Mouse (Mus musculus) hindbrain, embryonic 14.5 days (tissue): Measurements from ENCODE around the gene Padi4. TPM values are rescaled to one million over a fixed set of nuclear protein-coding genes. Genes with fewer than 3 reads are reported as not detected.

Source experiments
- ATAC-seq: fragments of 200-750 bp; cut with Nextera tagmentation; 2 replicates; pipeline ENCODE4 v1.8.0; 2017; ENCODE audit warnings: moderate number of reproducible peaks, mild to moderate bottlenecking, moderate TSS enrichment, moderate library complexity; ENCODE audit not compliant: low FRiP score
- DNase-seq: peaks from one replicate; pipeline ENCODE4 v3.0.0-alpha.2; 2015; ENCODE audit warnings: low spot score
- H3K27ac ChIP-seq: fragments of 300-500 bp; sonication (generic); 2 replicates; pipeline ENCODE4 v1.5.1; 2014; ENCODE audit warnings: mild to moderate bottlenecking, moderate library complexity
- H3K27me3 ChIP-seq: fragments of 300-500 bp; sonication (generic); 2 replicates; pipeline ENCODE4 v1.6.1; 2014; ENCODE audit warnings: mild to moderate bottlenecking, low read length, mixed read lengths; ENCODE audit not compliant: control insufficient read depth, insufficient read depth
- H3K36me3 ChIP-seq: fragments of 300-500 bp; sonication (generic); replicated peaks from 2 replicates; pipeline ENCODE4 v1.6.1; 2014; ENCODE audit not compliant: control insufficient read depth, insufficient read depth
- H3K4me1 ChIP-seq: fragments of 300-500 bp; sonication (generic); replicated peaks from 2 replicates; pipeline ENCODE4 v1.6.1; 2014; ENCODE audit warnings: antibody characterized with exemption, low read length, mixed read lengths; ENCODE audit not compliant: control insufficient read depth, insufficient read depth
- H3K4me2 ChIP-seq: fragments of 300-500 bp; sonication (generic); replicated peaks from 2 replicates; pipeline ENCODE4 v1.6.1; 2014; ENCODE audit warnings: mild to moderate bottlenecking, moderate library complexity
- H3K4me3 ChIP-seq: fragments of 300-500 bp; sonication (generic); replicated peaks from 2 replicates; pipeline ENCODE4 v1.5.1; 2014; ENCODE audit warnings: mild to moderate bottlenecking, low read length
- H3K9ac ChIP-seq: fragments of 300-500 bp; sonication (generic); 2 replicates; pipeline ENCODE4 v1.6.1; 2014
- H3K9me3 ChIP-seq: fragments of 300-500 bp; sonication (generic); 2 replicates; pipeline ENCODE4 v1.6.1; 2016; ENCODE audit warnings: low read length; ENCODE audit not compliant: control insufficient read depth
- WGBS: fragments of 180-500 bp; shearing (Covaris S2); extraction: QIAGEN DNeasy Blood & Tissue Kit; methylation state at CpG from one replicate; pipeline ENCODE4 v1.1.7; 2014; 5-methylcytosine and 5-hydroxymethylcytosine counted together
- polyA plus RNA-seq: library from polyadenylated mRNA; unstranded; fragments of >200 nt; fragmentation: Nextera tagmentation; extraction: Ambion mirVana; gene quantifications from 2 replicates; pipeline ENCODE4 v1.2.1, GENCODE M21; 2014

Padi4 gene
- polyA plus RNA-seq, 1 experiment from 2014 or later: 0.08 TPM

- Histone ChIP-seq H3K4me3 (no peak overlapping the region), H3K27me3 (no peaks in the 10 kb centered on the region), H3K36me3 (no peaks in the 10 kb centered on the region), H3K4me1 (no peaks in the 10 kb centered on the region), H3K9ac (no peak overlapping the region), H3K27ac (no peak overlapping the region), H3K9me3 (no peaks in the 10 kb centered on the region), H3K4me2 (no peak overlapping the region)
- no peak for DNase-seq
- no peak for ATAC-seq
- 73% methylated on average over 13 of the region's 13 CpGs for WGBS
Measured at GRCm38 (mm10) chr4:140776623-140777022, 2.6 kb upstream of the Padi4 start.

- Histone ChIP-seq H3K27ac (no peak overlapping the region), H3K4me3 (no peak overlapping the region), H3K4me1 (no peaks in the 10 kb centered on the region), H3K27me3 (no peaks in the 10 kb centered on the region), H3K9me3 (no peaks in the 10 kb centered on the region), H3K36me3 (no peaks in the 10 kb centered on the region), H3K9ac (no peak overlapping the region), H3K4me2 (no peak overlapping the region)
- WGBS: 87% methylated on average over 10 of the region's 10 CpGs
- ATAC-seq: no peak
- no peak for DNase-seq
Measured at GRCm38 (mm10) chr4:140775876-140776275, 1.8 kb upstream of the Padi4 start.

GRCm38 (mm10) chr4:140774893-140775292, 857 bp upstream of the Padi4 start:
- WGBS: 86% methylated on average over 9 of the region's 9 CpGs
- no peak for ATAC-seq

GRCm38 (mm10) chr4:140771091-140771490, 2.9 kb downstream of the Padi4 start:
- H3K27ac ChIP-seq: no peak overlapping the region
- 0 out of 2 replicates have a peak, but pooled peaks cover 3% of the 10 kb centered on the region for H3K4me1 ChIP-seq
- H3K9ac ChIP-seq: no peak overlapping the region
- ATAC-seq (no peak), DNase-seq (no peak)
- no peaks in the 10 kb centered on the region for H3K27me3 ChIP-seq
- H3K4me3 ChIP-seq: no peak overlapping the region
- no peaks in the 10 kb centered on the region for H3K36me3 ChIP-seq
- no peaks in the 10 kb centered on the region for H3K9me3 ChIP-seq
- 58% methylated on average over 4 of the region's 4 CpGs for WGBS
- H3K4me2 ChIP-seq: no peak overlapping the region

More at GRCm38 (mm10) chr4:140774893-140775292, 857 bp upstream of the Padi4 start:
- no peaks in the 10 kb centered on the region for H3K36me3 ChIP-seq
- 0 out of 2 replicates have a peak, but pooled peaks cover 3% of the 10 kb centered on the region for H3K4me1 ChIP-seq
- DNase-seq: no peak
- no peaks in the 10 kb centered on the region for H3K9me3 ChIP-seq
- H3K4me3 ChIP-seq: no peak overlapping the region
- H3K27ac ChIP-seq: no peak overlapping the region
- H3K9ac ChIP-seq: no peak overlapping the region
- H3K4me2 ChIP-seq: no peak overlapping the region
- H3K27me3 ChIP-seq: no peaks in the 10 kb centered on the region

GRCm38 (mm10) chr4:140770433-140770832, 3.6 kb downstream of the Padi4 start:
- Histone ChIP-seq H3K4me3 (no peak overlapping the region), H3K9ac (no peak overlapping the region), H3K9me3 (no peaks in the 10 kb centered on the region), H3K36me3 (no peaks in the 10 kb centered on the region), H3K27me3 (no peaks in the 10 kb centered on the region), H3K27ac (no peak overlapping the region), H3K4me1 (0 out of 2 replicates have a peak, but pooled peaks cover 3% of the 10 kb centered on the region), H3K4me2 (peak overlapping the region; percentile 33)
- WGBS: 13% methylated on average over 13 of the region's 13 CpGs
- DNase-seq: no peak
- ATAC-seq: no peak

GRCm38 (mm10) chr4:140768973-140769372, 5.1 kb downstream of the Padi4 start:
- 80% methylated on average over 5 of the region's 5 CpGs for WGBS
- H3K9ac ChIP-seq: no peak overlapping the region
- H3K4me1 ChIP-seq: 0 out of 2 replicates have a peak, but pooled peaks cover 3% of the 10 kb centered on the region
- ATAC-seq (no peak), DNase-seq (no peak)
- H3K36me3 ChIP-seq: no peaks in the 10 kb centered on the region
- H3K27ac ChIP-seq: no peak overlapping the region
- H3K9me3 ChIP-seq: no peaks in the 10 kb centered on the region
- no peaks in the 10 kb centered on the region for H3K27me3 ChIP-seq
- H3K4me2 ChIP-seq: no peak overlapping the region
- no peak overlapping the region for H3K4me3 ChIP-seq

GRCm38 (mm10) chr4:140765936-140766335, 8.1 kb downstream of the Padi4 start:
- ATAC-seq (no peak), DNase-seq (no peak)
- H3K27me3 ChIP-seq: no peaks in the 10 kb centered on the region
- H3K9me3 ChIP-seq: no peaks in the 10 kb centered on the region
- H3K36me3 ChIP-seq: no peaks in the 10 kb centered on the region
- no peak overlapping the region for H3K27ac ChIP-seq
- no peak overlapping the region for H3K4me2 ChIP-seq
- 0 out of 2 replicates have a peak, but pooled peaks cover 3% of the 10 kb centered on the region for H3K4me1 ChIP-seq
- H3K4me3 ChIP-seq: no peak overlapping the region
- 82% methylated on average over 3 of the region's 3 CpGs for WGBS
- H3K9ac ChIP-seq: no peak overlapping the region

- H3K4me1 ChIP-seq: no peaks in the 10 kb centered on the region
- no peaks in the 10 kb centered on the region for H3K36me3 ChIP-seq
- no peak overlapping the region for H3K27ac ChIP-seq
- ATAC-seq (no peak), DNase-seq (no peak)
- H3K9ac ChIP-seq: no peak overlapping the region
- no peaks in the 10 kb centered on the region for H3K27me3 ChIP-seq
- H3K4me3 ChIP-seq: no peak overlapping the region
- no peak overlapping the region for H3K4me2 ChIP-seq
- no peaks in the 10 kb centered on the region for H3K9me3 ChIP-seq
- WGBS: 16% methylated on average over 9 of the region's 9 CpGs
Measured at GRCm38 (mm10) chr4:140763158-140763557, 10.9 kb downstream of the Padi4 start.

GRCm38 (mm10) chr4:140761601-140762000, 12.4 kb downstream of the Padi4 start:
- Histone ChIP-seq H3K27ac (no peak overlapping the region), H3K27me3 (no peaks in the 10 kb centered on the region), H3K9me3 (no peaks in the 10 kb centered on the region), H3K4me3 (no peak overlapping the region), H3K4me2 (no peak overlapping the region), H3K4me1 (0 out of 2 replicates have a peak, but pooled peaks cover 3% of the 10 kb centered on the region), H3K9ac (no peak overlapping the region), H3K36me3 (no peaks in the 10 kb centered on the region)
- DNase-seq (no peak), ATAC-seq (no peak)
- 94% methylated on average over 7 of the region's 7 CpGs for WGBS

- no peak overlapping the region for H3K27ac ChIP-seq
- no peak overlapping the region for H3K4me3 ChIP-seq
- no peak overlapping the region for H3K4me2 ChIP-seq
- DNase-seq (no peak), ATAC-seq (no peak)
- no peaks in the 10 kb centered on the region for H3K36me3 ChIP-seq
- 0 out of 2 replicates have a peak, but pooled peaks cover 3% of the 10 kb centered on the region for H3K4me1 ChIP-seq
- no peak overlapping the region for H3K9ac ChIP-seq
- 85% methylated on average over 3 of the region's 3 CpGs for WGBS
- no peaks in the 10 kb centered on the region for H3K27me3 ChIP-seq
- no peaks in the 10 kb centered on the region for H3K9me3 ChIP-seq
Measured at GRCm38 (mm10) chr4:140755811-140756210, 18.2 kb downstream of the Padi4 start.
